Mouse (Mus musculus): Measurements from ENCODE around the gene Acss1.

Acss1 gene

DNA sequence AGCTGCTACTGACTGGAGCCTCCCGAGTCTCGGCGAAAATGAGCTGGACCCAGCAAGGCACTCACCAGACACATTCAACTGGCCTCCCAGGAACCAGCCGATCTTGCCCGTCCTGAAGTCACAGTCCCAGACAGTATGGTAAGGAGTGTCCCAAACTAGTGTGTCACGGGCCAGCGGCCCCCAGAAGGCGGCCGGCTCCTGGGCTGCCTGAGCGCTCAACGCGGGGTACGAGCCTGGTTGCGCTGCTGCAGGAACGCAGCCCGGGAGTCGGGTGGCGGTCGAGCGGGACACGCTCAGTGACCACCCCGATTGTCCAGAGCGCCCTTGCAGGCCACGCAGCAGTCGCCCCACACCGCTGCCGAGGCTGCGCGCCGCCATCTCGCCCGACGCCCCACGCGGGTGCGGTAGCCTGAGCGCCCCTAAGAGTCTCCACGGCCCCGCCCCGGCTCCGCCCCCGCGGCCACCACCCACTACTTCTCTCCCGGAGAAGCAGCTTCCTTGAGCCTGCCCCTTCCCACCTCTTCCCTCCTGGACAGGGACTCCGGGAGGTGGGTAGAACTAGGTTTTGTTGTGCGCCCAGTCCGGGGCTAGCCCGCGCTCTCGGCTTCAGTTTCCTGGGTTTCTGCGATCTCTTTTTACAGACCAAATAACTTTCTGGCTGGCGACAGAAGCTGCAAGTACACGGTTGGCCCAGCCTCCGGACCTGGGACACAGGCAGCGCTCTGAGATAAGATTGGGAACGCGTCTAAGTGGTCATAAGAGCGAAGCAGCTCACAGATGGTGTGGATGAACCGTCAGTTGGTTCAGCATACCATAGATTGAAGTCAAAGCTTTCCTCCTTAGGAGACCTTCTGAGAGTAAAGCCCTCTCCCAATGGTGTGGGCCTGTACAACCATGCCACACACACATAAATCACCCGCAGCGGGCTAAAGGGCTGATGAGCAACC, at the start of gene Acss1:
Acss1 (minus strand) TSS at position 681 of the 947 bp plus-strand sequence.
- in situ Hi-C loops (cut with MboI; ENCODE audit: unreplicated experiment in 2 of 2): loop anchor here (5.0 to 25.0 kb wide), 6 partner anchors 303 to 1993 kb away; partner anchors contain the start of genes 3300002I08Rik (in 1 of the 2), Cst3 (in 1 of the 2), Fam110a (in 1 of the 2) and Nxt1 (in 1 of the 2)

DNA sequence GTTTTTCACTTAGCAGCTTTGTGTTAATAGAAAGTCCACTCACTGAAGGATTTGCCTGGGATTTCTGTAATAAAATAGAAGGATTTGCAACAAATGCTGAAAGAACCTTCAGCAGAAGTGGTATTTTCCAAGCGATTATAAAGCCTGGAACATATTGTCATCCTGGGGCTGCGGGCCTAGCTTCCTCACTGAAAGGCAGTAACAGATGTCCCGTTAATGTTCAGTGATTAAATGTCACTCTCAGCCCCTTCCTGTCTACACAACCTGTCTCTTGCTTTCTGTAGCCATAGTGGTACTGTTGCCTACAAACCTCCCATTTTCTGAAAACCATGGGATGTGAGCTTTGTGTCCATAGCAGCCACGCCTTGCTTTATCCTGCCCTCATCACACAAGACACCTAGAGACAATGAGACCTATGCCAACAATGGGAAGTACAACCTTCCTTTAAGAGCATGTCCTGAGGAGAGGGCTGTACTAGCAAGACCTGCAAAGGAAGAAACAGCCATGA, 43.9 kb upstream of the Acss1 start:
- in situ Hi-C loops (cut with MboI; ENCODE audit: unreplicated experiment in 2 of 2): no loop called here

GRCm38 (mm10) chr2:150691481-150692170, 23.3 kb upstream of the Acss1 start:
- in situ Hi-C loops (cut with MboI; ENCODE audit: unreplicated experiment in 2 of 2): loop anchor here (25.0 kb wide), 3 partner anchors 596 to 1171 kb away; no protein-coding TSS in a partner anchor

DNA sequence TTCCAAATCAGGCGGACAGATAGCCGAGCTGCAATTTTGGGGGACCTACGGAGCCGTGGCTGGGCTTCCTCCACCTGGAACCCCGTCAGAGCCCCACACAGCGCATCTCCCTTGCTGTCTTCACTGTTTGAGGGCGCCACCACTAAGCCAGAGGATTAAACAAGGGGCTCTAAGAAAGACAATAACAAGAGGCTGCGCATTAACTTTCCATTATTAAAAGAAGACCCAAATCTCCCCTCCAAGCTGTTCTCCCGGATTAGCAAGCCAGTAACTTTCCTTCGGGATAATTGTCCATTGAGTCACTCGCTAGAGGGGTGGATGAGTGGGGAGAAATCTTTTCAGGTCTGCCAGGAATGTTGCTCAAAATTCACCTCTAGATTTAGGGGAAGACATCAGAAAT, 21.9 kb upstream of the Acss1 start:
- in situ Hi-C loops (cut with MboI; ENCODE audit: unreplicated experiment in 2 of 2): loop anchor here (25.0 kb wide), 3 partner anchors 597 to 1172 kb away; no protein-coding TSS in a partner anchor

DNA sequence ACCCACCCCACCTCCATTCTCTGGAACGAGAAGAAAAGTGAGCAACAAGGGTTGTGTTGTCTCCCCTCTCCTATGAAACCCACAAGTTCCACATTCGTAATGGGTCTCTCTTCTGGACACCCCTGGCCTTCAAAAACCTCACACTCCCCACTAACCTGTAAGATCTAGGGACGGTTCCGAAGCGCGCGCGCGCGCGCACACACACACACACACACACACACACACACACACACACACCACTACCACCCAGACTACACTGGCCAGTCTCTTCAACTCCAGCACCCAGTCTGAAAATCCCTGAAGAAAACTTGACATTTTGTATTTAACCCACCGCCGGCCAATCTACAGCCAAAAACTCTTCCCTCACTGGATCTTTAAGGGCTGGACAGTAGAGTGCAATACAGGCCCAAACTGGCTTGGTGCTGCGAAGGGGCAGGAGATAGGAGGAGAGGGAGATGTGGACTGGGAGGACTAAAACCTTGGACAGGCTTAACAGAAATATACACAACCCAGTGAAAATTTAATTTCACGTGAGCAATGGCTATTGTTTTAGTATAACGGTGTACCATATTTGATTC, 21.0 kb upstream of the Acss1 start, which contains the start of gene Vsx1:
Vsx1 (minus strand) TSS at position 138 of the 578 bp plus-strand sequence.
- in situ Hi-C loops (cut with MboI; ENCODE audit: unreplicated experiment in 2 of 2): loop anchor here (10.0 to 25.0 kb wide), 4 partner anchors 598 to 1175 kb away; no protein-coding TSS in a partner anchor

DNA sequence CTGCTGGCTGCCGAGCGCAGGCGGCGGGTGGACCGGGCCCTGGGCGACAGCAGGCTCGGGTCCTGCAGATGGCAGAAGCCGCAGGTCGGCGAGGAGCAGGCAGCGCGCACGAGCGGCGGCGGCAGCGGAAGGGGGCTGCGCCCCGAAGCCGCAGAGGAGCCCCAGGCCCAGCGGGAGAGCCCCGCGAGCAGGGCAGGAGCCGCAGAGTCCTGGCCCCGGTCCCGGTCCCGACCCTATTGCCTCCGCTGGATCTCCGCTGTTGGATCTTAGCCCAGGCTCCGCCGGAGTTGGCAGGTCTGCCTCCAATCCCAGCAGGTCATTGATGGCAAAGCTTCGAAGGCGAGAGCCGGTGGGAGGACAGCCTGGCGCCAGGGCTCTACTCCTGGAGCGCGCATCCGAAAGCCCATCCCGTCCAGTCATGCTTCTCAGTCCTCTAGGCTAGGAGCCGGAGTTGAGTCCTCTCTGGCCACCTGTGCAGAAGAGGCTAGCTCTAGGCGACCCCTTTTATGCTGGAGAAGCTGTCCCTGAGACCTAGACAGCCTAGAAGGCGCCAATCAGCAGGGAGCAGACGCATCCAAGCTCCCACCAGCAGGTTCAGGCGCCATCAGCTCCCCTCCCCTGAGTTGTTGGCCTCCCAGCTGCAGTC, 20.4 kb upstream of the Acss1 start:
- in situ Hi-C loops (cut with MboI; ENCODE audit: unreplicated experiment in 2 of 2): loop anchor here (10.0 to 25.0 kb wide), 4 partner anchors 599 to 1176 kb away; no protein-coding TSS in a partner anchor

DNA sequence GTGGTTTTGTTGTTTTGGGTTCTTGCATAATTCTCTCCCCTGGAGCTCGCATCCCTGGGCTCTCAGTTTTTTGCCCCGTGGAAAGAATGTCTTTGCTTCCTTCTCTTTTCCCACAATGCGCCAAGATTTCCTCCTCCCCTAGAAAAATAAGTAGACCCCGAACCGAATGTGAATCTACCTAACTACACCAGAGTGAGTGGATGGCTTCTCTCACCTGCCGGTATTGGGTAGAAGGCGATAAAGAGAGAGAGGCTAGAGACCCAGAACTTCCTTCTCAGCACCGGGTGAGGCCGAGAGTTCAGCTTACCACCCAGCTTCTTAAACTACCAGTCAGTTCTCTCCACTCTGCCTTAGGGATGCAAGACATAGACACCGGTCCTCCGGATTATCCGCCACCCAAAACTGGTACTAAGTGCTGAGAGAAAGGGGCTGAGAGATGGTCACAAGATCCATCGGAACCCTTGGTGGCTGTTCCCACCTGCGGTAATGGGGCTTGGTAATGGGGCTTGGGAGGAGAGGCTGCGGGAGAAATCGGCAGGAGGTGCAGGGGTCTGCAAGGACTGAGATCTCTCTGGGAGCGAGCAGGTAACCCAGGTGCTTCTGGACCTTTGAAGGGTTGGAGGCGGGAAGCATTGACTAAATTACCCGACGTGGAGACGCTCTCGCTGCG, 19.7 kb upstream of the Acss1 start:
- in situ Hi-C loops (cut with MboI; ENCODE audit: unreplicated experiment in 2 of 2): loop anchor here (10.0 to 25.0 kb wide), 4 partner anchors 599 to 1177 kb away; no protein-coding TSS in a partner anchor

- in situ Hi-C loops (cut with MboI; ENCODE audit: unreplicated experiment in 2 of 2): loop anchor here (10.0 to 25.0 kb wide), 4 partner anchors 602 to 1179 kb away; no protein-coding TSS in a partner anchor
Observed at GRCm38 (mm10) chr2:150685389-150685788, 17.1 kb upstream of the Acss1 start.

DNA sequence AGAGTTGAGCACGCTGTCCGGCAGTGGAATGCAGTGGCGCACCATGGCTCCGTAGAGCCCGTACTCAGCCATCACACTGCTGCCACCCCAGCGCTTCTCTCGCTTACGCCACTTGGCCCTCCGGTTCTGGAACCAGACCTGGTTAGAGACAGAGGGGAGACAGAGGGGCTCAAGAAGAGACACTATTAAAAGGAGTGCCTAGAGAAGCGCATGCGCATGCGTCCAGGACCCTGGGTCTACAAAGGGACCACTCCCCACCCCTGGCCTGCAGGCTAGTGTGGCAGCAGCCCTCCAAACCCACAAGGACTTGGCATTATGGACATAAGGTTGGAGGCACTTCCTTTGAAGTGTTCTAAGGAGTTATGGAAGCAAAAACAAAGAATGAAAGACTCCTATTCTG, 16.2 kb upstream of the Acss1 start:
- in situ Hi-C loops (cut with MboI; ENCODE audit: unreplicated experiment in 2 of 2): loop anchor here (10.0 to 25.0 kb wide), 4 partner anchors 603 to 1180 kb away; no protein-coding TSS in a partner anchor

GRCm38 (mm10) chr2:150681581-150681980, 13.3 kb upstream of the Acss1 start:
- in situ Hi-C loops (cut with MboI; ENCODE audit: unreplicated experiment in 2 of 2): loop anchor here (10.0 to 25.0 kb wide), 4 partner anchors 606 to 1183 kb away; no protein-coding TSS in a partner anchor

- in situ Hi-C loops (cut with MboI; ENCODE audit: unreplicated experiment in 2 of 2): loop anchor here (5.0 to 25.0 kb wide), 15 partner anchors 69 to 1686 kb away; partner anchors contain the start of genes Entpd6 (in 2 of the 2), Nsfl1c (in 2 of the 2), Abhd12 (in 1 of the 2) and Gins1 (in 1 of the 2)
Observed at GRCm38 (mm10) chr2:150678392-150678791, 10.1 kb upstream of the Acss1 start.

GRCm38 (mm10) chr2:150675525-150675924, 7.2 kb upstream of the Acss1 start:
- in situ Hi-C loops (cut with MboI; ENCODE audit: unreplicated experiment in 2 of 2): loop anchor here (5.0 to 25.0 kb wide), 15 partner anchors 72 to 1689 kb away; partner anchors contain the start of genes Entpd6 (in 2 of the 2), Nsfl1c (in 2 of the 2), Abhd12 (in 1 of the 2) and Gins1 (in 1 of the 2)

- in situ Hi-C loops (cut with MboI; ENCODE audit: unreplicated experiment in 2 of 2): loop anchor here (5.0 to 25.0 kb wide), 22 partner anchors 63 to 1690 kb away; partner anchors contain the start of genes Entpd6 (in 2 of the 2), Gins1 (in 2 of the 2), Nsfl1c (in 2 of the 2) and Abhd12 (in 1 of the 2)
Observed at GRCm38 (mm10) chr2:150674900-150675299, 6.6 kb upstream of the Acss1 start.

- in situ Hi-C loops (cut with MboI; ENCODE audit: unreplicated experiment in 2 of 2): loop anchor here (5.0 to 25.0 kb wide), 14 partner anchors 62 to 1691 kb away; partner anchors contain the start of genes Gins1 (in 2 of the 2), Abhd12 (in 1 of the 2), Apmap (in 1 of the 2) and Fam110a (in 1 of the 2)
Observed at GRCm38 (mm10) chr2:150673929-150674328, 5.6 kb upstream of the Acss1 start.

- in situ Hi-C loops (cut with MboI; ENCODE audit: unreplicated experiment in 2 of 2): loop anchor here (5.0 to 25.0 kb wide), 14 partner anchors 59 to 1693 kb away; partner anchors contain the start of genes Gins1 (in 2 of the 2), Abhd12 (in 1 of the 2), Apmap (in 1 of the 2) and Fam110a (in 1 of the 2)
Observed at GRCm38 (mm10) chr2:150671609-150672290, 3.5 kb upstream of the Acss1 start.

DNA sequence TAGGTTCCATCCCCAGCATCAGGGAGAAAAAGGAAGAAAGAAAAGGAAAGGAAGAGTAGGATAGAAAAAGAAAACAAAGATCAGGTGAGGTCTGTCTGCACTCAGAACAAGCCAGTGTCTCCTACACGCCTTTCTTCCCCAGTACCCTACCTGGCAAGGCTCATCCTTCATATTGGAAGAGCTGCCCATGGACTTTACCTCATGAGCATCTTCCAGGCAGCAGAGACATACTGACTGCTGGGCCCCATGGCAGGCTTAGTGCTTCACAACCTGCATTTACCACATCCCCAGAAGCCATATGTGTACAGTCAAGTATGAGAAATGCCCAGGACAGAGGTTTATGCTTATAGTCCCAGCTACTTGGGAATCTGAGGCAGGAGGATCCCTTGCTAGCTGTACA, 2.6 kb upstream of the Acss1 start:
- in situ Hi-C loops (cut with MboI; ENCODE audit: unreplicated experiment in 2 of 2): loop anchor here (5.0 to 25.0 kb wide), 14 partner anchors 59 to 1694 kb away; partner anchors contain the start of genes Gins1 (in 2 of the 2), Abhd12 (in 1 of the 2), Apmap (in 1 of the 2) and Fam110a (in 1 of the 2)

DNA sequence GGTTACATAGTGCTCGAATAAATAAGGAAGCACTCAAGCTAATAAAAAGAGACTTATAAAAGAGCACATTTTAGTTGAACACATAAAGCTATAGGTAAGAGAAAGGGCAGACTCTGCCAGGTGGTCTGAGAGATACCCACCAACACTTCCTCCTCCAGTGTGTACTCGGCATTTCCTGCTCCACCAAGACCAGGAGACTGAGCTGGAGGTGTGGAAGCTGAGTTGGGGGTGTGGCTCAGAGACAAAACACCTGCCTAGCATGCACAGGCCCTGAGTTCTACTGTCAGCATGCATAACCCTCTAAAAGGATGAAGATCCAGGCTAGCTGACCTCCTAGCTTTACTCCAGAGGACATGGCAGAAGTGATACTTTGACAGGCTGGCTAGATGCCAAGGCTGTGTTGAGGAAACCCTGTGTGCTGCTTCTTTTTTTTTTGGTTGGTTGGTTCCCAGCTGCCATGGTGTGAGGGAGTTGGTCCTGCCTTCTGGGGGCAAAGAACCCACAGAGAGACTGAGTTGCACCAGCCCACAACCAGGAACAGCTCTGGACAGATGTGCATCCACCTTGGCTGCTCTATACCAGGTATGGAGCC, 1.2 kb upstream of the Acss1 start:
- in situ Hi-C loops (cut with MboI; ENCODE audit: unreplicated experiment in 2 of 2): loop anchor here (5.0 to 25.0 kb wide), 19 partner anchors 57 to 1995 kb away; partner anchors contain the start of genes Gins1 (in 2 of the 2), 3300002I08Rik (in 1 of the 2), Abhd12 (in 1 of the 2) and Apmap (in 1 of the 2)

Data from v-Abl transformed pro-B cells (cell line).